8 mouse cellular contexts compared by ENCODE assay signal in genomic region chr1:134092852-134093770, GRCm38 (mm10). TPM values are rescaled to one million over a fixed set of nuclear protein-coding genes. Genes with fewer than 3 reads are reported as not detected.
DNase-seq lines count a peak whose midpoint lies in the region; ATAC-seq lines count a peak whose summit lies in the region.

No protein-coding gene starts in this region.

- H3K4me3 ChIP-seq in intestine, embryonic 14.5 days (ENCODE audit: low read depth, low read length), result peak overlapping the region; percentile 43

- H3K27ac ChIP-seq in intestine, embryonic 14.5 days (ENCODE audit: low read depth), result peak overlapping the region; percentile 81

- ATAC-seq in intestine, embryonic 14.5 days (replicated peaks; ENCODE audit: low FRiP score, low TSS enrichment, low read depth), result peak; percentile 92
- peak; percentile 85 for ATAC-seq in megakaryocyte-erythroid progenitor cell, adult 5-6 weeks (replicated peaks; ENCODE audit: low FRiP score, low TSS enrichment, poor library complexity, severe bottlenecking)

- H3K4me1 ChIP-seq in intestine, embryonic 14.5 days (replicated peaks; ENCODE audit: control insufficient read depth, insufficient read depth, low read length), result peaks cover 40% of the 10 kb centered on the region

- 1% methylated on average over 43 of the region's 43 CpGs for WGBS in intestine, embryonic 14.5 days

- H3K9me3 ChIP-seq in intestine, embryonic 14.5 days (ENCODE audit: control insufficient read depth, low read length), result no peaks in the 10 kb centered on the region

- H3K9ac ChIP-seq in intestine, embryonic 14.5 days (ENCODE audit: low read length), result peak overlapping the region; percentile 58

- intact Hi-C loops in gastrocnemius, postnatal 14 days (cut with DNase I; ENCODE audit: low total_unique reads), result no loop called here
- intact Hi-C loops in left cerebral cortex, postnatal 14 days (cut with DNase I), result no loop called here

- H3K36me3 ChIP-seq in intestine, embryonic 14.5 days (ENCODE audit: control insufficient read depth, insufficient read depth, low read length), result no peaks in the 10 kb centered on the region

- H3K27me3 ChIP-seq in intestine, embryonic 14.5 days (replicated peaks; ENCODE audit: control insufficient read depth, insufficient read depth, low read length), result no peaks in the 10 kb centered on the region

- DNase-seq in adipocyte (ENCODE audit: low spot score), result peak; percentile 92
- DNase-seq in embryo, embryonic 10 days (ENCODE audit: low spot score), result peak; percentile 91
- DNase-seq in gastrocnemius, postnatal 14 days, result peak; percentile 97
- DNase-seq in intestine, embryonic 14.5 days (ENCODE audit: low spot score), result peak; percentile 90
- peak; percentile 87 to 90 for DNase-seq in left cerebral cortex, postnatal 14 days (ENCODE audit: low spot score in 2 of 2)
- peak; percentile 88 for DNase-seq in right cerebral cortex, postnatal 14 days
- peak; percentile 91 for DNase-seq in urinary bladder, postnatal 25 days (ENCODE audit: low spot score)

- H3K4me2 ChIP-seq in intestine, embryonic 14.5 days (ENCODE audit: low read length), result peak overlapping the region; percentile 82

RNA-seq across cellular contexts. Expression of gene Btg2, which starts 14.2 kb away (rescaled TPM):
- total RNA-seq in gastrocnemius, postnatal 14 days (2021), result 10 to 100 TPM; 19.7 to 44.2 TPM
- polyA plus RNA-seq in intestine, embryonic 14.5 days (2014; fragmentation: Nextera tagmentation; extraction: Ambion mirVana), result 32.6 and 34.6 TPM in 2 replicates
- 10 to 100 TPM; 14.6 to 17.5 TPM for total RNA-seq in left cerebral cortex, postnatal 14 days (2021)
- total RNA-seq in megakaryocyte-erythroid progenitor cell, adult 5-6 weeks (2014; fragmentation: Nextera tagmentation), result 2.0 and 3.9 TPM in 2 replicates
- 58.5 and 61.6 TPM in 2 replicates for total RNA-seq in megakaryocyte-erythroid progenitor cell, adult 5-6 weeks (2017)

RNA-seq across cellular contexts. Expression of gene Chit1, which starts 17.9 kb away (rescaled TPM):
- total RNA-seq in gastrocnemius, postnatal 14 days (2021), result not detected
- not detected in 2 replicates for polyA plus RNA-seq in intestine, embryonic 14.5 days (2014; fragmentation: Nextera tagmentation; extraction: Ambion mirVana)
- under 1 TPM; 0.38 to 0.42 TPM for total RNA-seq in left cerebral cortex, postnatal 14 days (2021)
- total RNA-seq in megakaryocyte-erythroid progenitor cell, adult 5-6 weeks (2014; fragmentation: Nextera tagmentation), result not detected in 2 replicates
- total RNA-seq in megakaryocyte-erythroid progenitor cell, adult 5-6 weeks (2017), result not detected in 2 replicates

RNA-seq across cellular contexts. Expression of gene Fmod, which starts 56.1 kb away (rescaled TPM):
- total RNA-seq in gastrocnemius, postnatal 14 days (2021), result 100 to 1,000 TPM; 197 to 203 TPM
- polyA plus RNA-seq in intestine, embryonic 14.5 days (2014; fragmentation: Nextera tagmentation; extraction: Ambion mirVana), result 8.2 and 10.4 TPM in 2 replicates
- 10 to 100 TPM; 16.8 to 21.8 TPM for total RNA-seq in left cerebral cortex, postnatal 14 days (2021)
- not detected in 2 replicates for total RNA-seq in megakaryocyte-erythroid progenitor cell, adult 5-6 weeks (2014; fragmentation: Nextera tagmentation)
- not detected in 2 replicates for total RNA-seq in megakaryocyte-erythroid progenitor cell, adult 5-6 weeks (2017)

Comparison
In these comparisons a context has a peak if more than half of its experiments do, and no peak if none do; other contexts are left out.
1. Peak in every context shown above with its lines: DNase-seq, ATAC-seq, H3K4me3 ChIP-seq and H3K27ac ChIP-seq.
2. RNA of gene Fmod, which starts 56.1 kb away (total RNA-seq): 197 to 203 TPM in gastrocnemius, postnatal 14 days and 16.8 to 21.8 TPM in left cerebral cortex, postnatal 14 days; not detected in megakaryocyte-erythroid progenitor cell, adult 5-6 weeks; every median in the first group is over 10 times any median in the second.